Mouse (Mus musculus) embryonic facial prominence, embryonic 13.5 days (tissue): Measurements from ENCODE around the gene Xpo4. TPM values are rescaled to one million over a fixed set of nuclear protein-coding genes. Genes with fewer than 3 reads are reported as not detected.

Experiments
- ATAC-seq: fragments of 200-750 bp; cut with Nextera tagmentation; 2 replicates; pipeline ENCODE4 v1.8.0; 2017; ENCODE audit warnings: low read depth; ENCODE audit not compliant: insufficient number of reproducible peaks, insufficient read depth, low FRiP score, low TSS enrichment
- H3K27ac ChIP-seq: fragments of 300-500 bp; sonication (generic); 2 replicates; pipeline ENCODE4 v1.5.1; 2015; ENCODE audit warnings: moderate library complexity, mild to moderate bottlenecking, inconsistent platforms
- H3K27me3 ChIP-seq: fragments of 300-500 bp; sonication (generic); 2 replicates; pipeline ENCODE4 v1.6.1; 2015; ENCODE audit warnings: mild to moderate bottlenecking, inconsistent platforms
- H3K36me3 ChIP-seq: fragments of 300-500 bp; sonication (generic); 2 replicates; pipeline ENCODE4 v1.6.1; 2015; ENCODE audit warnings: mild to moderate bottlenecking, inconsistent platforms
- H3K4me1 ChIP-seq: fragments of 300-500 bp; sonication (generic); 2 replicates; pipeline ENCODE4 v1.6.1; 2015; ENCODE audit warnings: inconsistent platforms
- H3K4me2 ChIP-seq: fragments of 300-500 bp; sonication (generic); 2 replicates; pipeline ENCODE4 v1.6.1; 2015; ENCODE audit warnings: moderate library complexity, mild to moderate bottlenecking, inconsistent platforms
- H3K4me3 ChIP-seq: fragments of 300-500 bp; sonication (generic); 2 replicates; pipeline ENCODE4 v1.5.1; 2015; ENCODE audit warnings: mild to moderate bottlenecking, inconsistent platforms
- H3K9ac ChIP-seq: fragments of 300-500 bp; sonication (generic); 2 replicates; pipeline ENCODE4 v1.6.1; 2015; ENCODE audit warnings: mild to moderate bottlenecking, inconsistent platforms
- H3K9me3 ChIP-seq: fragments of 300-500 bp; sonication (generic); 2 replicates; pipeline ENCODE4 v1.6.1; 2016; ENCODE audit warnings: inconsistent platforms
- WGBS: fragments of 180-500 bp; shearing (Covaris S2); methylation state at CpG from one replicate; pipeline ENCODE4 v1.1.7; 2015; ENCODE audit warnings: mixed read lengths; 5-methylcytosine and 5-hydroxymethylcytosine counted together
- polyA plus RNA-seq: library from polyadenylated mRNA; unstranded; fragments of >200 nt; fragmentation: Nextera tagmentation; extraction: Ambion mirVana; gene quantifications from 2 replicates; pipeline ENCODE4 v1.2.1, GENCODE M21; 2015

Gene Xpo4
- polyA plus RNA-seq, 1 experiment from 2014 or later = 26.0 TPM

- ATAC-seq = no peak
- no peaks in the 10 kb centered on the region for H3K27me3 ChIP-seq
- H3K36me3 ChIP-seq = no peaks in the 10 kb centered on the region
- no peak overlapping the region for H3K9ac ChIP-seq
- H3K4me1 ChIP-seq = no peaks in the 10 kb centered on the region
- H3K9me3 ChIP-seq = no peaks in the 10 kb centered on the region
- H3K4me2 ChIP-seq = no peak overlapping the region
- 74% methylated on average over 5 of the region's 5 CpGs for WGBS
- no peak overlapping the region for H3K4me3 ChIP-seq
- H3K27ac ChIP-seq = no peak overlapping the region
Measured at GRCm38 (mm10) chr14:57634141-57634540, 31.1 kb downstream of the Xpo4 start.

DNA sequence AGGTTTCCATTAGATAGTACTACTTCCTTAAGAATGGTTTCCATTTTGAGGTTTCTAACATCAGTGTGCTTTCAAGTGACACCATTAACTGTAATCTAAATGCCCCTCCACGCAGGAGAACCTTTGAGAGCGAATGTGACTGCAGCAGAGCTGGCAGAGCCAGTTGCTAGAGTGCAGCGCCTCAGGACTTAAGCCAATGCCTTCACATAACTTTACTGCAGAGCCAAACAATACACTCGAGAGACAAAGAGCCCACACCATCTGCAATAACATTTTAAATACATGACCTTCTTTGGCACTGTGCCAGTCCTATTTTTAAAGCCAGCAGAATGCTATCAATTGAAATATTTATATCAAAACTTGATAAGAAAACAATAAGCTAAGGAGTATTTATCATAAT lies 35.6 kb downstream of the Xpo4 start:
- Histone ChIP-seq H3K27me3 (no peaks in the 10 kb centered on the region), H3K4me3 (no peak overlapping the region), H3K4me1 (no peaks in the 10 kb centered on the region), H3K36me3 (peaks cover 34% of the 10 kb centered on the region), H3K9me3 (no peaks in the 10 kb centered on the region), H3K27ac (no peak overlapping the region), H3K9ac (no peak overlapping the region), H3K4me2 (no peak overlapping the region)
- no peak for ATAC-seq
- WGBS = 79% methylated on average over 4 of the region's 4 CpGs

- Histone ChIP-seq H3K4me3 (no peak overlapping the region), H3K36me3 (peaks cover 39% of the 10 kb centered on the region), H3K27ac (no peak overlapping the region), H3K4me2 (no peak overlapping the region), H3K27me3 (no peaks in the 10 kb centered on the region), H3K9me3 (no peaks in the 10 kb centered on the region), H3K9ac (no peak overlapping the region), H3K4me1 (no peaks in the 10 kb centered on the region)
- ATAC-seq = no peak
- WGBS = 86% methylated on average over 3 of the region's 3 CpGs
Measured at GRCm38 (mm10) chr14:57622934-57623333, 42.3 kb downstream of the Xpo4 start.

GRCm38 (mm10) chr14:57621699-57622098 lies 43.5 kb downstream of the Xpo4 start:
- no peaks in the 10 kb centered on the region for H3K9me3 ChIP-seq
- H3K4me3 ChIP-seq = no peak overlapping the region
- H3K9ac ChIP-seq = no peak overlapping the region
- H3K27me3 ChIP-seq = no peaks in the 10 kb centered on the region
- no peak for ATAC-seq
- H3K36me3 ChIP-seq = peaks cover 34% of the 10 kb centered on the region
- H3K27ac ChIP-seq = no peak overlapping the region
- no peaks in the 10 kb centered on the region for H3K4me1 ChIP-seq
- 77% methylated on average over 4 of the region's 4 CpGs for WGBS
- no peak overlapping the region for H3K4me2 ChIP-seq

GRCm38 (mm10) chr14:57620598-57621236 lies 44.5 kb downstream of the Xpo4 start:
- H3K4me1 ChIP-seq = no peaks in the 10 kb centered on the region
- WGBS = 71% methylated on average over 4 of the region's 4 CpGs
- no peak for ATAC-seq

DNA sequence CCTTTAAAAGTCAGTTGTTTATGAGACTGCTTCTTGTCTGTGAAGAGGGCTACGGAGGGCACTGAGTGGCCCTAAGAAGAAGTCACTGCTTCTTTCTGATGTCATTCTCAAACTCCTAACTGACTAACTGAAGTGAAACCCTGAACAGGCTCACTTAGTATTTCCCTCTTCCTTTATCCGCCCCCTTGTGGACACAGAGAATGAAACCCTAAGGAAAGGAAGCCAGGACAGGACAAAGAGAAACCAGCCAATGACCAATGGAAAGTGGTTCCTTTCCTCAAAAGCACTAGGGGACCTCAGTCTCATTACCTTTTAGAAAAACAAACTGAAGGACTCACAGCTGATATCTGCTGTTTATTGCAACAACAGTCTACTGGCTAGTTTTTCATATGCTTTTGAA lies 45.7 kb downstream of the Xpo4 start:
- H3K27me3 ChIP-seq = no peaks in the 10 kb centered on the region
- 55% methylated on average over 2 of the region's 2 CpGs for WGBS
- no peak for ATAC-seq
- no peaks in the 10 kb centered on the region for H3K9me3 ChIP-seq
- H3K4me1 ChIP-seq = no peaks in the 10 kb centered on the region
- H3K9ac ChIP-seq = no peak overlapping the region
- no peak overlapping the region for H3K4me3 ChIP-seq
- peaks cover 20% of the 10 kb centered on the region for H3K36me3 ChIP-seq
- H3K27ac ChIP-seq = no peak overlapping the region
- no peak overlapping the region for H3K4me2 ChIP-seq

More at GRCm38 (mm10) chr14:57620598-57621236, 44.5 kb downstream of the Xpo4 start:
- no peaks in the 10 kb centered on the region for H3K27me3 ChIP-seq
- H3K4me2 ChIP-seq = no peak overlapping the region
- peaks cover 25% of the 10 kb centered on the region for H3K36me3 ChIP-seq
- no peaks in the 10 kb centered on the region for H3K9me3 ChIP-seq
- H3K9ac ChIP-seq = no peak overlapping the region
- H3K4me3 ChIP-seq = no peak overlapping the region
- H3K27ac ChIP-seq = no peak overlapping the region

GRCm38 (mm10) chr14:57617675-57618074 lies 47.6 kb downstream of the Xpo4 start:
- no peak overlapping the region for H3K4me2 ChIP-seq
- H3K27me3 ChIP-seq = no peaks in the 10 kb centered on the region
- peaks cover 5% of the 10 kb centered on the region for H3K36me3 ChIP-seq
- no peak for ATAC-seq
- no peak overlapping the region for H3K9ac ChIP-seq
- H3K27ac ChIP-seq = no peak overlapping the region
- WGBS = 92% methylated on average over 1 of the region's 1 CpGs
- no peaks in the 10 kb centered on the region for H3K4me1 ChIP-seq
- H3K9me3 ChIP-seq = no peaks in the 10 kb centered on the region
- H3K4me3 ChIP-seq = no peak overlapping the region

- WGBS = 75% methylated on average over 6 of the region's 6 CpGs
- H3K4me1 ChIP-seq = peaks cover under 1% of the 10 kb centered on the region
- H3K9ac ChIP-seq = no peak overlapping the region
- H3K36me3 ChIP-seq = peaks cover 5% of the 10 kb centered on the region
- no peak for ATAC-seq
- no peaks in the 10 kb centered on the region for H3K9me3 ChIP-seq
- H3K27me3 ChIP-seq = no peaks in the 10 kb centered on the region
- H3K4me3 ChIP-seq = no peak overlapping the region
- H3K27ac ChIP-seq = no peak overlapping the region
- H3K4me2 ChIP-seq = no peak overlapping the region
Measured at GRCm38 (mm10) chr14:57616339-57616965, 48.8 kb downstream of the Xpo4 start.

GRCm38 (mm10) chr14:57615828-57616227 lies 49.4 kb downstream of the Xpo4 start:
- Histone ChIP-seq H3K27ac (no peak overlapping the region), H3K36me3 (peaks cover 5% of the 10 kb centered on the region), H3K9me3 (no peaks in the 10 kb centered on the region), H3K4me2 (no peak overlapping the region), H3K4me1 (peaks cover 6% of the 10 kb centered on the region), H3K27me3 (no peaks in the 10 kb centered on the region), H3K9ac (no peak overlapping the region), H3K4me3 (no peak overlapping the region)
- WGBS = 88% methylated on average over 6 of the region's 6 CpGs
- ATAC-seq = no peak

- no peak overlapping the region for H3K4me2 ChIP-seq
- H3K9me3 ChIP-seq = no peaks in the 10 kb centered on the region
- peak overlapping the region; percentile 16; the same call in 1 of the 2 replicates for H3K27ac ChIP-seq
- no peak overlapping the region for H3K4me3 ChIP-seq
- H3K9ac ChIP-seq = no peak overlapping the region
- no peaks in the 10 kb centered on the region for H3K36me3 ChIP-seq
- no peak for ATAC-seq
- no peaks in the 10 kb centered on the region for H3K27me3 ChIP-seq
- 33% methylated on average over 2 of the region's 2 CpGs for WGBS
- H3K4me1 ChIP-seq = peaks cover 14% of the 10 kb centered on the region
Measured at GRCm38 (mm10) chr14:57611034-57611433, 54.2 kb downstream of the Xpo4 start.

- no peak overlapping the region for H3K4me3 ChIP-seq
- 78% methylated on average over 4 of the region's 4 CpGs for WGBS
Measured at GRCm38 (mm10) chr14:57609816-57610329, 55.4 kb downstream of the Xpo4 start.

DNA sequence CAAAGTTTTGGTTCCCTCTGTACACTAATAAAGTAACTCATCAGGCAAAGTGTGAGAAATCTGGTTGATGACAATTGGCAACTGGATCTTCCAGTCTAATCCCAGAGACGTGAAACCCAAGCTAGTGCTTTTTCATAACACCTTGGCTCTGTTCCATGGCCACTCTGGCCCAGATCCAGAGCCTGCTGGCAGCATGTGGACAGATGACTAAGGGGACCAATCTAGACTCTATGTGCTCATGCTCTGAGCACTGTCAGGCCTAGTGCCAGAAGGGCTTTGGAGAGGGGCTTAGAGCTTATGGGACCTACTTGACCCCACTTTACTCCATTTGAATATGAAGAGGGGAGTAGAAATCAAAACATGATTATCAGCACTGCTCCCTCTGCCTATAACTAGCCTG lies 57.7 kb downstream of the Xpo4 start:
- peaks cover 21% of the 10 kb centered on the region for H3K36me3 ChIP-seq
- no peaks in the 10 kb centered on the region for H3K27me3 ChIP-seq
- no peak overlapping the region for H3K4me2 ChIP-seq
- no peak for ATAC-seq
- H3K4me3 ChIP-seq = no peak overlapping the region
- no peak overlapping the region for H3K9ac ChIP-seq
- 18% methylated on average over 1 of the region's 1 CpGs for WGBS
- H3K27ac ChIP-seq = peak overlapping the region; percentile 44
- H3K4me1 ChIP-seq = peaks cover 14% of the 10 kb centered on the region
- H3K9me3 ChIP-seq = no peaks in the 10 kb centered on the region

More at GRCm38 (mm10) chr14:57609816-57610329, 55.4 kb downstream of the Xpo4 start:
- Histone ChIP-seq H3K27ac (no peak overlapping the region), H3K9me3 (no peaks in the 10 kb centered on the region), H3K4me1 (peaks cover 14% of the 10 kb centered on the region), H3K4me2 (no peak overlapping the region), H3K36me3 (0 out of 2 replicates have a peak, but pooled peaks cover 2% of the 10 kb centered on the region), H3K27me3 (no peaks in the 10 kb centered on the region), H3K9ac (no peak overlapping the region)
- ATAC-seq = no peak
